Mouse (Mus musculus): ENCODE data around the gene Tmem210. TPM values are rescaled to one million over a fixed set of nuclear protein-coding genes. Genes with fewer than 3 reads are reported as not detected.
A peak's percentile ranks its signal among the peaks of the same experiment; 100 is the strongest.

Tmem210 gene
- polyA plus RNA-seq, 1 experiment: not detected

- Histone ChIP-seq H3K27me3 (ENCODE audit: control insufficient read depth, insufficient read depth, low read length) (no peaks in the 10 kb centered on the region), H3K4me3 (replicated peaks; ENCODE audit: insufficient read depth, low read depth, low read length) (peak overlapping the region; percentile 60), H3K27ac (ENCODE audit: insufficient read depth, low read length) (peak overlapping the region; percentile 59), H3K4me1 (ENCODE audit: control insufficient read depth, insufficient read depth, low read length) (peaks cover 3% of the 10 kb centered on the region; the same call in 1 of the 2 replicates)
- DNase-seq: peak in 1 of 2 experiments; percentile 39
- no peak for TF ChIP-seq POLR2A (IDR thresholded peaks at IDR 0.05; ENCODE audit: borderline replicate concordance, insufficient read depth, low read length)
- TF ChIP-seq CTCF (IDR thresholded peaks at IDR 0.05; ENCODE audit: borderline replicate concordance, insufficient read depth, low read depth, low read length): no peak
- WGBS: 31% methylated on average over 12 of the region's 12 CpGs
Measured at GRCm38 (mm10) chr2:25261870-25262269, 26.1 kb upstream of the Tmem210 start.

GRCm38 (mm10) chr2:25262291-25262767 is 25.6 kb upstream of the Tmem210 start, which contains the start of gene Tprn:
Gene Tprn (plus strand): TSS chr2:25262618.
- no peaks in the 10 kb centered on the region for H3K27me3 ChIP-seq (ENCODE audit: control insufficient read depth, insufficient read depth, low read length)
- peak; percentile 96 to 99 for DNase-seq
- H3K4me1 ChIP-seq (ENCODE audit: control insufficient read depth, insufficient read depth, low read length): peaks cover 8% of the 10 kb centered on the region; the same call in 1 of the 2 replicates
- H3K4me3 ChIP-seq (replicated peaks; ENCODE audit: insufficient read depth, low read depth, low read length): peak within 1 kb of the TSS; percentile 91
- under 1% methylated on average over 39 of the region's 39 CpGs for WGBS
- peak within 1 kb of the TSS; percentile 96 for H3K27ac ChIP-seq (ENCODE audit: insufficient read depth, low read length)
- TF ChIP-seq CTCF (IDR thresholded peaks at IDR 0.05; ENCODE audit: borderline replicate concordance, insufficient read depth, low read depth, low read length) (no peak), POLR2A (IDR thresholded peaks at IDR 0.05; ENCODE audit: borderline replicate concordance, insufficient read depth, low read length) (peak; percentile 77)

- TF ChIP-seq POLR2A (IDR thresholded peaks at IDR 0.05; ENCODE audit: borderline replicate concordance, insufficient read depth, low read length): no peak
- TF ChIP-seq CTCF (IDR thresholded peaks at IDR 0.05; ENCODE audit: borderline replicate concordance, insufficient read depth, low read depth, low read length): no peak
- Histone ChIP-seq H3K4me1 (ENCODE audit: control insufficient read depth, insufficient read depth, low read length) (peaks cover 14% of the 10 kb centered on the region; the same call in 1 of the 2 replicates), H3K27ac (ENCODE audit: insufficient read depth, low read length) (peak overlapping the region; percentile 96), H3K27me3 (ENCODE audit: control insufficient read depth, insufficient read depth, low read length) (no peaks in the 10 kb centered on the region), H3K4me3 (replicated peaks; ENCODE audit: insufficient read depth, low read depth, low read length) (peak overlapping the region; percentile 91)
- 1% methylated on average over 82 of the region's 82 CpGs for WGBS
- DNase-seq: peak; percentile 86 to 88
Measured at GRCm38 (mm10) chr2:25262795-25263622, 24.9 kb upstream of the Tmem210 start.

- TF ChIP-seq POLR2A (IDR thresholded peaks at IDR 0.05; ENCODE audit: borderline replicate concordance, insufficient read depth, low read length) (no peak), CTCF (IDR thresholded peaks at IDR 0.05; ENCODE audit: borderline replicate concordance, insufficient read depth, low read depth, low read length) (no peak)
- no peak for DNase-seq
- peak overlapping the region; percentile 96 for H3K27ac ChIP-seq (ENCODE audit: insufficient read depth, low read length)
- peak overlapping the region; percentile 91 for H3K4me3 ChIP-seq (replicated peaks; ENCODE audit: insufficient read depth, low read depth, low read length)
- no peaks in the 10 kb centered on the region for H3K27me3 ChIP-seq (ENCODE audit: control insufficient read depth, insufficient read depth, low read length)
- peaks cover 22% of the 10 kb centered on the region; the same call in 1 of the 2 replicates for H3K4me1 ChIP-seq (ENCODE audit: control insufficient read depth, insufficient read depth, low read length)
- 2% methylated on average over 12 of the region's 12 CpGs for WGBS
Measured at GRCm38 (mm10) chr2:25263623-25264285, 24.2 kb upstream of the Tmem210 start.

GRCm38 (mm10) chr2:25264286-25264660 is 23.7 kb upstream of the Tmem210 start:
- peaks cover 27% of the 10 kb centered on the region for H3K4me1 ChIP-seq (ENCODE audit: control insufficient read depth, insufficient read depth, low read length)
- H3K27ac ChIP-seq (ENCODE audit: insufficient read depth, low read length): peak overlapping the region; percentile 96
- TF ChIP-seq POLR2A (IDR thresholded peaks at IDR 0.05; ENCODE audit: borderline replicate concordance, insufficient read depth, low read length): no peak
- TF ChIP-seq CTCF (IDR thresholded peaks at IDR 0.05; ENCODE audit: borderline replicate concordance, insufficient read depth, low read depth, low read length): no peak
- peak overlapping the region; percentile 91 for H3K4me3 ChIP-seq (replicated peaks; ENCODE audit: insufficient read depth, low read depth, low read length)
- DNase-seq: no peak
- whole genome bisulfite sequencing: 8% methylated on average over 5 of the region's 5 CpGs
- H3K27me3 ChIP-seq (ENCODE audit: control insufficient read depth, insufficient read depth, low read length): no peaks in the 10 kb centered on the region

GRCm38 (mm10) chr2:25264851-25265250 is 23.1 kb upstream of the Tmem210 start:
- no peaks in the 10 kb centered on the region for H3K27me3 ChIP-seq (ENCODE audit: control insufficient read depth, insufficient read depth, low read length)
- peaks cover 29% of the 10 kb centered on the region for H3K4me1 ChIP-seq (ENCODE audit: control insufficient read depth, insufficient read depth, low read length)
- TF ChIP-seq POLR2A (IDR thresholded peaks at IDR 0.05; ENCODE audit: borderline replicate concordance, insufficient read depth, low read length): peak; percentile 48; the same call in 1 of the 2 replicates
- TF ChIP-seq CTCF (IDR thresholded peaks at IDR 0.05; ENCODE audit: borderline replicate concordance, insufficient read depth, low read depth, low read length): no peak; the same call in 1 of the 2 replicates
- DNase-seq: peak; percentile 89 to 95
- H3K4me3 ChIP-seq (replicated peaks; ENCODE audit: insufficient read depth, low read depth, low read length): peak overlapping the region; percentile 91
- WGBS: 0% methylated on average over 3 of the region's 3 CpGs
- H3K27ac ChIP-seq (ENCODE audit: insufficient read depth, low read length): peak overlapping the region; percentile 96

- 4% methylated on average over 6 of the region's 6 CpGs for WGBS
- peak; percentile 97 to 99 for DNase-seq
- H3K4me1 ChIP-seq (ENCODE audit: control insufficient read depth, insufficient read depth, low read length): peaks cover 35% of the 10 kb centered on the region
- H3K27me3 ChIP-seq (ENCODE audit: control insufficient read depth, insufficient read depth, low read length): no peaks in the 10 kb centered on the region
- TF ChIP-seq CTCF (IDR thresholded peaks at IDR 0.05; ENCODE audit: borderline replicate concordance, insufficient read depth, low read depth, low read length) (no peak), POLR2A (IDR thresholded peaks at IDR 0.05; ENCODE audit: borderline replicate concordance, insufficient read depth, low read length) (peak; percentile 34; the same call in 1 of the 2 replicates)
- H3K27ac ChIP-seq (ENCODE audit: insufficient read depth, low read length): peak overlapping the region; percentile 96
- peak overlapping the region; percentile 91 for H3K4me3 ChIP-seq (replicated peaks; ENCODE audit: insufficient read depth, low read depth, low read length)
Measured at GRCm38 (mm10) chr2:25265897-25266656, 21.9 kb upstream of the Tmem210 start.
